Mouse (Mus musculus) adrenal gland, postnatal 0 days (tissue): ENCODE data around the gene Rprm. TPM values are rescaled to one million over a fixed set of nuclear protein-coding genes. Genes with fewer than 3 reads are reported as not detected.

Source experiments
- polyA plus RNA-seq: library from polyadenylated mRNA; unstranded; fragments of >200 nt; fragmentation: Nextera tagmentation; extraction: Ambion mirVana; gene quantifications from 2 replicates; pipeline ENCODE4 v1.2.1, GENCODE M21; 2015

Gene Rprm
- 11.8 and 17.0 TPM in 2 replicates for polyA plus RNA-seq

DNA sequence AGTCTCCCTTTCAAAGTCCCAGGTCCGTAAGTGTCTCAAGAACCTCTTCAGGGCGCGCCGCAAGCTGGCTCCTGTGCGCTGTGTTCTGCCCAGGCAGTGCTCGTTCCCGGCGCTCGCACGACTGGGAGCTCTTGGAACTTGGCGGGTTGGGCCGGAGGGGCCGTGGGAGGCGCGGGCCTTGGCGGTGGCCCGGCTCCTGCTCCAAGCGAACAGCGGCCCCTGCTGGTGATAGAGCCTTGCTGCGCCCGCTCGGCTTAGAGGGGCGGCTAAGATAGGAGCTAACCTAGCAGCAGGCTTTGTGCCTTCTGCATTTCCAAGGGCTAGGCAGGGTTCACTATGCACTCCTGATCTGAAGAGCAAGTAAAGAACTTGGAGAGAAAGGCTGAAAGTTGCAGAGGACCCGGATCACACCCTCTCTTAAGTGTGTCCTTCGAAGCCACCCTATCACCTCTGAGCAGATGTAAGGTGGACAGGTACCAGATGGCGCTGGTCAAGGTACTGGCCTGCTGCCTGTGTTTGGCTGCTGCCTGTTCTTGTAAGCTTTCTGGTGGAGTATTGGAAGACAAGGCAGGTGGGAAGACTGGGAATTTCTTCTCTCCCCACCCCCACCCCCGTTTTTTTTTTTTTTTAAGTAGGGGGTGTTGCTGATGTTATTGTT, at the start of gene Rprm:
Rprm (minus strand) TSS at position 123 of the 658 bp plus-strand sequence.

